Mouse (Mus musculus): ENCODE measurements around the gene Ankrd33b.

- TF ChIP-seq HCFC1 (IDR thresholded peaks at IDR 0.05; ENCODE audit: borderline replicate concordance, insufficient read depth, low read length) (no peak), ZNF384 (IDR thresholded peaks at IDR 0.05; ENCODE audit: low read depth, low read length) (no peak), ZC3H11A (IDR thresholded peaks at IDR 0.05; ENCODE audit: borderline replicate concordance, low read depth, low read length) (no peak)
Measured at GRCm38 (mm10) chr15:31258693-31259439, 108.7 kb downstream of the Ankrd33b start.

Data from ES-E14 (cell line).